Mouse (Mus musculus) G1E-ER4 (cell line): ENCODE results near the gene Tubg1. TPM values are rescaled to one million over a fixed set of nuclear protein-coding genes. Genes with fewer than 3 reads are reported as not detected.

Source experiments
- GATA1 ChIP-seq: IDR thresholded peaks from one replicate; pipeline ENCODE4 v1.8.0; 2012; ENCODE audit warnings: low read length, inconsistent platforms
- polyA plus RNA-seq: library from polyadenylated mRNA; stranded (reverse); fragments of >175 nt; gene quantifications from 2 replicates; pipeline ENCODE4 v1.2.3, GENCODE M21; 2012

The Tubg1 gene
- polyA plus RNA-seq, 1 experiment, result 114 TPM

DNA sequence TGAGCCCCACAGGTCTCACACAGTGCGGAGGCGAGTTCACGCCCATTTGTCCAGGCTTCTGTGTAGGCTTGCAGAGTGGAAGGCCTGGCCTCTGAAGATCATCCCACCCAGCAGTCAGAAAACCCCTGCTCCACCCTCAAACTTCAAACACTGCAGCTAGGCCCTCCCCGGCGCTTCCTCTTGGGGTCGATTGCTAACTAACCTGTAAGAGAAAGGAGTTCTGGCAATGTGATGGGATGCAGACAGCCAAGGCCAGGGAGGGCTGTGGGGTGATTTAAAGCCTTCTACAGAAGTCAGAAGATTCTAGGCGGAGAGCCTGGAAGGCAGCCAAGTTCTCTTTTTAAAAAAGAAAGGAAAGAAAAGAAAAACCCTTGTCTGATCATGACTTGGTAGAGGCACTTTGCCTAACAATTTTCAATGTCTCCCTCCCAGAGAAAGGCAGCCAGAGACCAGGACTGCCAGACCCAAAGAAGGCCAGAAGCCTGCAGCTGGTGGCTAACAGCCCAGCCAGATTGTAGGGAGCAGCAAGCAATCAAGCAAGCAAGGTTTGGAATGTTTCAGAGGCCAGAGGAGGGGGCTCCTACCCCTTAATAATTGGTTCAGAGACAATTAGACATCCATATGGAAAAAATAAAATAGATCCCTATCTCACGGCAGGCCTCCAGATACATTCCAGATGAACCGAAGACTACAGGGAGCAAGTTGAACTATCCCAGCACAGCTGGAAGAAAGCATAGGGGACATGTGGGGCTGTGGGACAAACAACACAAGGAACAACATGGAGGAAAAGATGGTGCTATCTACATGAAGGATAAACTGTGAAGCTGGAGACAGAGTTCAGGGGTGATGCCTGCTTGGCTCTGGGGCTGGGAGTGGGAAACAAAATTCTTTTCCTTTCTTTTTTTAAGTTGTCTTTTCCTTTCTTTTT lies 29.7 kb downstream of the Tubg1 start:
- TF ChIP-seq GATA1, result no peak

GRCm38 (mm10) chr11:101151063-101151462 lies 31.3 kb downstream of the Tubg1 start:
- TF ChIP-seq GATA1, result no peak

DNA sequence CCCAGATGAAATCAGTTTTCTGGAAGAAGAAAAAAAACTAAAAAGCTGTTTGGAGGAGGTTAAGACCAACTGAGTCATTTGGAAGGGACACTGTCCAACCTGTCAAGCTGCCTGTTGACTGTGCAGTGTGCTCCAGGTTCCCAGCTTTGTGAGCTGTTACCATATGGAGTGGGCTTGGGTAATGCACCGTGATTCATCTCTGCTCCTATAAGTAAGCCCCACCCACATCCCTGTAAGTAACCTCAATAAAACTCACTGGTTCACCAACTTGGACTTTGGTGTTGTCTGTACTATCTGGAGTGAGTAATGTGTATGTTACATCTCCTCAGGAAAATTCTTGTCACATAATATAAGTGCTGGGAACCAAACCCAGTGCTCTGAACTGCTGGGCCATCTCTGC lies 33.1 kb downstream of the Tubg1 start:
- TF ChIP-seq GATA1, result no peak

- TF ChIP-seq GATA1, result no peak
Observed at GRCm38 (mm10) chr11:101154648-101155047, 34.9 kb downstream of the Tubg1 start.

- TF ChIP-seq GATA1, result no peak
Observed at GRCm38 (mm10) chr11:101155151-101155550, 35.4 kb downstream of the Tubg1 start.

GRCm38 (mm10) chr11:101155728-101156371 lies 36.1 kb downstream of the Tubg1 start, which contains the start of gene Tubg2:
Gene Tubg2 (plus strand): TSS chr11:101155907.
- no peak for TF ChIP-seq GATA1

DNA sequence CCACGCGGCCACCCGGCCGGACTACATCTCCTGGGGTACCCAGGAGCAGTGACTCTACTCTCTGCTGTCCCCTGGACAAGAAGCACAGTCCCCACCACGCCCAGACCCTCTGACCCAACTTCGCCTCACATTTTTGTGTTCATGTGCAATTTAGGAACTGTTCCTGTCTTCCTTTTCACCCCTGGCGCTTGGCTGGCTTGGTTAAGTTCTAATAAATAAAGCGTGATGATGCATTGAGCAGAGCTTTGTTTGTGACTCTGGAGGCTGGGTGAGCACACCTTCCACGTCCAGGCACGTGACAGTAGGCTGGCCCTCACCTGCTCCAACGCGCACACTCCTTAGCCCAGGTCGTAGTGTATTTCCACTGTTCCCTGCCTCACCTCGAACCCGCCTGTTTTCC lies 41.8 kb downstream of the Tubg1 start:
- no peak for TF ChIP-seq GATA1

GRCm38 (mm10) chr11:101162301-101162700 lies 42.6 kb downstream of the Tubg1 start:
- no peak for TF ChIP-seq GATA1

DNA sequence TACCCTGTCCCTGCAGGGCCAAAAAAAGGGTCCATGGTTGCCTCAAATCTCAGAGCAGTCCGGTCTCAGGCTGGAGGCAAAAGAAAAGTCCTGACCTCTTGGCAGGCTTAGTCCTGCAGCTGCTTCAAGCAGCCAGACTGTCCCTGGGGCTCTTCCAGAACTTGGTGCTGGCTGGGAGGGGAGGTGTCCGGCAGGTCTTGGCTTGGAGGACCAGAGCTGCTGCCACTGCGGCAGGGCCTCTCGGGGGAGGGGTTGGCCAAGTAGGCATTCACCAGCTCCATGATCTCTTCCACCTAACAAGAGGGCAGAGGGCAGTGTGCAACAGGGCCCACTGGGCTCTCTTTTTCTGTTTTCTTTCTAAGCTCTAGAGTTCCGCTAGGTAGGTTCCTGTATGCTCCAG lies 43.0 kb downstream of the Tubg1 start:
- TF ChIP-seq GATA1, result no peak

- TF ChIP-seq GATA1, result no peak
Observed at GRCm38 (mm10) chr11:101163476-101164350, 44.0 kb downstream of the Tubg1 start.

DNA sequence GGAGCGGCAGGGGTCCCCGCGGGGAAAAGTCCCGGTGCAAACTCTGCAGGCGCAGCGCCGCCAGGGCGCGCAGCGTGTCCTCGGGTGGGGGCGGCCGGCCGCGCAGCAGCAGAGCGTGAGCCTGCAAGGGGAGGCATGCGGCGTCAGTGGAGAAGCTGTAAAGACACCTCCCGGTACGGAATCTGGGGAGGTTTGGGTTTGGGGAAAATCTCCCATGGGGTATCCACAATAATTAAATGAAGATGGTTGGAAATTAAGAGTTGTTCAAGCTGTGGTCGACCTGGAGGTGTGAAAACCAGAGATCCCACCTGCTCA lies 44.6 kb downstream of the Tubg1 start:
- no peak for TF ChIP-seq GATA1

- TF ChIP-seq GATA1, result no peak
Observed at GRCm38 (mm10) chr11:101164677-101165580, 45.2 kb downstream of the Tubg1 start.

- no peak for TF ChIP-seq GATA1
Observed at GRCm38 (mm10) chr11:101166357-101166756, 46.6 kb downstream of the Tubg1 start.

GRCm38 (mm10) chr11:101167211-101167962 lies 47.6 kb downstream of the Tubg1 start:
- TF ChIP-seq GATA1, result no peak
